Mouse (Mus musculus) ES-CJ7 (cell line): Measurements from ENCODE around the gene Pcbd2.

ENCODE experiments used
- DNase-seq: peaks from one replicate; pipeline ENCODE4 v3.0.0; 2011; ENCODE audit warnings: low read depth, low spot score

The Pcbd2 gene

GRCm38 (mm10) chr13:55733628-55734502 is 6.7 kb downstream of the Pcbd2 start:
- DNase-seq, result peak; percentile 45

- DNase-seq, result no peak
Measured at GRCm38 (mm10) chr13:55737885-55738284, 10.7 kb downstream of the Pcbd2 start.

GRCm38 (mm10) chr13:55742306-55742705 is 15.1 kb downstream of the Pcbd2 start:
- DNase-seq, result no peak

- no peak for DNase-seq
Measured at GRCm38 (mm10) chr13:55754380-55754779, 27.2 kb downstream of the Pcbd2 start.

GRCm38 (mm10) chr13:55756789-55757188 is 29.6 kb downstream of the Pcbd2 start:
- DNase-seq, result peak; percentile 45

- DNase-seq, result peak; percentile 83
Measured at GRCm38 (mm10) chr13:55757645-55758044, 30.5 kb downstream of the Pcbd2 start.

GRCm38 (mm10) chr13:55760576-55760975 is 33.4 kb downstream of the Pcbd2 start:
- DNase-seq, result no peak

- DNase-seq, result no peak
Measured at GRCm38 (mm10) chr13:55761486-55761885, 34.3 kb downstream of the Pcbd2 start.

- no peak for DNase-seq
Measured at GRCm38 (mm10) chr13:55774352-55774751, 47.2 kb downstream of the Pcbd2 start.

- DNase-seq, result no peak
Measured at GRCm38 (mm10) chr13:55775056-55775455, 47.9 kb downstream of the Pcbd2 start.

- DNase-seq, result no peak
Measured at GRCm38 (mm10) chr13:55784268-55784667, 57.1 kb downstream of the Pcbd2 start, which contains the start of gene Catsper3. TSS of gene Catsper3 (plus strand) at chr13:55784568.

- DNase-seq, result no peak
Measured at GRCm38 (mm10) chr13:55786120-55786519, 59.0 kb downstream of the Pcbd2 start.

GRCm38 (mm10) chr13:55801246-55801645 is 74.1 kb downstream of the Pcbd2 start:
- no peak for DNase-seq

GRCm38 (mm10) chr13:55803973-55804372 is 76.8 kb downstream of the Pcbd2 start:
- no peak for DNase-seq

- DNase-seq, result no peak
Measured at GRCm38 (mm10) chr13:55809041-55809623, 82.0 kb downstream of the Pcbd2 start.

- DNase-seq, result no peak
Measured at GRCm38 (mm10) chr13:55809707-55810106, 82.5 kb downstream of the Pcbd2 start.

GRCm38 (mm10) chr13:55810947-55811346 is 83.8 kb downstream of the Pcbd2 start:
- no peak for DNase-seq

GRCm38 (mm10) chr13:55813490-55814016 is 86.4 kb downstream of the Pcbd2 start:
- DNase-seq, result no peak

GRCm38 (mm10) chr13:55814834-55815233 is 87.7 kb downstream of the Pcbd2 start:
- no peak for DNase-seq

GRCm38 (mm10) chr13:55822499-55822898 is 95.3 kb downstream of the Pcbd2 start:
- no peak for DNase-seq

GRCm38 (mm10) chr13:55824151-55824945 is 97.2 kb downstream of the Pcbd2 start:
- DNase-seq, result peak; percentile 19

- peak; percentile 33 for DNase-seq
Measured at GRCm38 (mm10) chr13:55825245-55825681, 98.1 kb downstream of the Pcbd2 start.
